In the genomic region with DNA sequence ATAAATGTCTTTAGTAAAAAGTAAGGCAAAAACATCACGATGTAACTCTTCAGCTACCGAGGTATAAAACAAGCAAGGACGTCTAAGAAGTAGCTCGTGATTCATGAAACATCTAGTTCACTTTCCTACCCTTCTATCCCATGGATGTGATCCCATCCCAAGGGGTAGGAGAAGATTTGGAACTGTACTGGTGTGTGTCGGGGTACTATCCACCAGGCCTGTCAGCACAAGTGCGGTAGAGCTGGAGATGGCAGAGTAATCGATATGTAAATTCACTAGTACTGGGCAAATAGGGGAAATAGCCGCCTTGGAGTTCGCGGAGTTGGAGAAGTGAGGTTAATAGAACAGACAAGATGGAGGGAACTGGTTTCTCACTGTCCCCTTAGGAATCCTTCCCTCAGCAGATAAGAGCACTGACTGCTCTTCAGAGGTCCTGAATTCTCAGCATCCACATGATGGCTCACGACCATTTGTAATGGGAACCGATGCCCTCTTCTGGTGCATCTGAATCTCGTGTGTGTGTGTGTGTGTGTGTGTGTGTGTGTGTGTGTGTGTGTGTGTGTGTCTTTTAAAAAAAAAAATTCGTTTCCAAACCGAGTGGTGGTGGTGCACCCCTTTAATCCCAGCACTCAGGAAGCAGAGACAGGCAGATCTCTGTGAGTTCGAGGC, we compare ENCODE assay signal across 8 mouse cellular contexts. TPM values are rescaled to one million over a fixed set of nuclear protein-coding genes. Genes with fewer than 3 reads are reported as not detected.
DNase-seq lines count a peak whose midpoint lies in the region; ATAC-seq and TF ChIP-seq lines count a peak whose summit lies in the region.

No protein-coding gene starts in this region.

- peak overlapping the region; percentile 48; the same call in 1 of the 2 replicates for H3K4me3 ChIP-seq in kidney, postnatal 0 days (replicated peaks; ENCODE audit: low read depth, low read length)
- H3K4me3 ChIP-seq in kidney, adult 2 months (ENCODE audit: insufficient read depth, low read depth, low read length): no peak overlapping the region
- peak overlapping the region; percentile 93 for H3K4me3 ChIP-seq in G1E (ENCODE audit: low read depth, low read length)
- peak overlapping the region; percentile 76 for H3K4me3 ChIP-seq in embryonic facial prominence, embryonic 10.5 days
- H3K4me3 ChIP-seq in liver, embryonic 14.5 days (ENCODE audit: insufficient read depth in 1 of 2, low read depth in 2 of 2, low read length in 2 of 2): peak overlapping the region; percentile 78 to 89; a peak in 3 of 4 replicates

- H3K9me3 ChIP-seq in kidney, postnatal 0 days (replicated peaks; ENCODE audit: low read length): no peaks in the 10 kb centered on the region
- H3K9me3 ChIP-seq in G1E (replicated peaks): peaks cover 9% of the 10 kb centered on the region
- peaks cover 4% of the 10 kb centered on the region for H3K9me3 ChIP-seq in embryonic facial prominence, embryonic 10.5 days
- H3K9me3 ChIP-seq in liver, embryonic 14.5 days (ENCODE audit: control insufficient read depth, low read length): no peaks in the 10 kb centered on the region

- no peak for DNase-seq in kidney, postnatal 0 days (ENCODE audit: low spot score)
- DNase-seq in kidney, adult 2 months: no peak
- no peak for DNase-seq in G1E (ENCODE audit: low spot score)
- no peak for DNase-seq in embryonic facial prominence, embryonic 10.5 days (ENCODE audit: low spot score)
- no peak for DNase-seq in liver, embryonic 14.5 days (ENCODE audit: low read depth in 3 of 3, low spot score in 3 of 3)
- no peak for DNase-seq in ovary, postnatal 36 days (ENCODE audit: low spot score)
- DNase-seq in left cerebral cortex, postnatal 36 days (ENCODE audit: low spot score in 2 of 2): no peak

- peak overlapping the region; percentile 79 for H3K4me2 ChIP-seq in kidney, postnatal 0 days (ENCODE audit: low read length)
- H3K4me2 ChIP-seq in liver, embryonic 14.5 days (ENCODE audit: low read depth): peak overlapping the region; percentile 98

- no peak for TF ChIP-seq EP300 in liver, embryonic 14.5 days (IDR thresholded peaks at IDR 0.05; ENCODE audit: low read depth)

- WGBS in kidney, postnatal 0 days: 41% methylated on average over 16 of the region's 16 CpGs
- WGBS in kidney, adult 2 months: 50% methylated on average over 16 of the region's 16 CpGs
- whole genome bisulfite sequencing in embryonic facial prominence, embryonic 10.5 days: 40% methylated on average over 16 of the region's 16 CpGs
- 43% methylated on average over 16 of the region's 16 CpGs for WGBS in liver, embryonic 14.5 days (ENCODE audit: insufficient replicate concordance)

- ATAC-seq in kidney, postnatal 0 days (replicated peaks; ENCODE audit: low FRiP score, low read depth): no peak
- no peak for ATAC-seq in G1E (ENCODE audit: extremely low read depth, insufficient number of reproducible peaks, low FRiP score, poor library complexity, severe bottlenecking)
- no peak for ATAC-seq in liver, embryonic 14.5 days (ENCODE audit: insufficient read depth)
- no peak for ATAC-seq in megakaryocyte progenitor cell, adult 5-6 weeks (replicated peaks; ENCODE audit: poor library complexity)

- TF ChIP-seq CTCF in kidney, postnatal 0 days (IDR thresholded peaks at IDR 0.05; ENCODE audit: low read depth): no peak; the same call in 1 of the 2 replicates
- no peak for TF ChIP-seq CTCF in kidney, adult 2 months (conservative IDR thresholded peaks at IDR 0.05; ENCODE audit: insufficient read depth, insufficient read length, low read depth, low read length)
- TF ChIP-seq CTCF in G1E (IDR thresholded peaks at IDR 0.05; ENCODE audit: low read depth, low read length): no peak
- TF ChIP-seq CTCF in liver, embryonic 14.5 days (IDR thresholded peaks at IDR 0.05; ENCODE audit: low read depth): no peak

- H3K27ac ChIP-seq in kidney, postnatal 0 days: no peak overlapping the region
- H3K27ac ChIP-seq in kidney, adult 2 months (ENCODE audit: insufficient read depth, low read depth, low read length): no peak overlapping the region
- H3K27ac ChIP-seq in embryonic facial prominence, embryonic 10.5 days (replicated peaks): no peak overlapping the region
- H3K27ac ChIP-seq in liver, embryonic 14.5 days: no peak overlapping the region

- no peak overlapping the region for H3K9ac ChIP-seq in kidney, postnatal 0 days (ENCODE audit: low read depth, low read length)
- H3K9ac ChIP-seq in liver, embryonic 14.5 days (replicated peaks): no peak overlapping the region

- intact Hi-C loops in left cerebral cortex, postnatal 36 days (cut with DNase I): no loop called here

- H3K4me1 ChIP-seq in kidney, postnatal 0 days (replicated peaks; ENCODE audit: insufficient read depth, low read length): peaks cover 12% of the 10 kb centered on the region; the same call in 1 of the 2 replicates
- H3K4me1 ChIP-seq in kidney, adult 2 months (ENCODE audit: control insufficient read depth, insufficient read depth, low read length): peaks cover 3% of the 10 kb centered on the region; the same call in 1 of the 2 replicates
- H3K4me1 ChIP-seq in G1E (ENCODE audit: insufficient read depth, low read depth, low read length): peaks cover 72% of the 10 kb centered on the region
- H3K4me1 ChIP-seq in embryonic facial prominence, embryonic 10.5 days: peaks cover 47% of the 10 kb centered on the region
- H3K4me1 ChIP-seq in liver, embryonic 14.5 days (replicated peaks; ENCODE audit: control insufficient read depth in 2 of 2, insufficient read depth in 2 of 2, low read length in 1 of 2): peaks cover 6 to 16% of the 10 kb centered on the region in 2 experiments

- H3K27me3 ChIP-seq in kidney, postnatal 0 days (ENCODE audit: insufficient read depth, low read length): 0 out of 2 replicates have a peak, but pooled peaks cover 28% of the 10 kb centered on the region
- no peaks in the 10 kb centered on the region for H3K27me3 ChIP-seq in kidney, adult 2 months (replicated peaks; ENCODE audit: control insufficient read depth, insufficient read depth, low read length)
- H3K27me3 ChIP-seq in G1E (ENCODE audit: insufficient read depth, low read length): no peaks in the 10 kb centered on the region; the same call in 1 of the 2 replicates
- peaks cover 100% of the 10 kb centered on the region for H3K27me3 ChIP-seq in embryonic facial prominence, embryonic 10.5 days (replicated peaks; ENCODE audit: low read depth, poor library complexity, severe bottlenecking)
- peaks cover 43% of the 10 kb centered on the region for H3K27me3 ChIP-seq in liver, embryonic 14.5 days (ENCODE audit: control insufficient read depth, insufficient read depth, low read length)

- no peak for TF ChIP-seq POLR2A in kidney, adult 2 months (IDR thresholded peaks at IDR 0.05; ENCODE audit: low read depth, low read length)

- no peaks in the 10 kb centered on the region for H3K36me3 ChIP-seq in kidney, postnatal 0 days (ENCODE audit: insufficient read depth, low read length)
- H3K36me3 ChIP-seq in kidney, adult 2 months (ENCODE audit: control insufficient read depth, insufficient read depth, low read length): peaks cover 1% of the 10 kb centered on the region
- H3K36me3 ChIP-seq in G1E (replicated peaks): peaks cover 60% of the 10 kb centered on the region
- no peaks in the 10 kb centered on the region for H3K36me3 ChIP-seq in embryonic facial prominence, embryonic 10.5 days (replicated peaks)
- H3K36me3 ChIP-seq in liver, embryonic 14.5 days (replicated peaks; ENCODE audit: control insufficient read depth, insufficient read depth, low read depth): no peaks in the 10 kb centered on the region

RNA-seq across cellular contexts. Expression of a gene that starts 1.0 kb away (rescaled TPM):
- polyA plus RNA-seq in kidney, postnatal 0 days (2015; fragmentation: Nextera tagmentation; extraction: Ambion mirVana): 21.8 and 24.2 TPM in 2 replicates
- polyA plus RNA-seq in kidney, adult 2 months (2012; rRNA removed): 13.1 and 13.5 TPM in 2 replicates
- total RNA-seq in G1E (2014; fragmentation: Nextera tagmentation): 12.5 and 14.2 TPM in 2 replicates
- total RNA-seq in G1E (2017): 20.8 and 23.4 TPM in 2 replicates
- polyA plus RNA-seq in G1E (2012): 27.9 and 30.0 TPM in 2 replicates
- polyA plus RNA-seq in embryonic facial prominence, embryonic 10.5 days (2016; fragmentation: Nextera tagmentation; extraction: Ambion mirVana): 14.6 and 16.7 TPM in 2 replicates
- 5.5 and 6.0 TPM in 2 replicates for polyA plus RNA-seq in liver, embryonic 14.5 days (2012; rRNA removed)
- 11.5 and 15.8 TPM in 2 replicates for polyA plus RNA-seq in liver, embryonic 14.5 days (2014; fragmentation: Nextera tagmentation; extraction: Ambion mirVana)
- total RNA-seq in left cerebral cortex, postnatal 36 days (2021): 1 to 10 TPM; 7.2 to 7.5 TPM
- total RNA-seq in megakaryocyte progenitor cell, adult 5-6 weeks (2015): 7.0 and 8.7 TPM in 2 replicates
- total RNA-seq in megakaryocyte progenitor cell, adult 5-6 weeks (2017): 14.2 and 15.4 TPM in 2 replicates

RNA-seq across cellular contexts. Expression of a gene that starts 1.1 kb away (rescaled TPM):
- 1.8 and 2.4 TPM in 2 replicates for polyA plus RNA-seq in kidney, postnatal 0 days (2015; fragmentation: Nextera tagmentation; extraction: Ambion mirVana)
- 6.9 and 8.3 TPM in 2 replicates for polyA plus RNA-seq in kidney, adult 2 months (2012; rRNA removed)
- total RNA-seq in G1E (2014; fragmentation: Nextera tagmentation): 6.8 and 8.0 TPM in 2 replicates
- 6.0 and 6.9 TPM in 2 replicates for total RNA-seq in G1E (2017)
- 8.9 and 9.6 TPM in 2 replicates for polyA plus RNA-seq in G1E (2012)
- 0.63 and 0.92 TPM in 2 replicates for polyA plus RNA-seq in embryonic facial prominence, embryonic 10.5 days (2016; fragmentation: Nextera tagmentation; extraction: Ambion mirVana)
- polyA plus RNA-seq in liver, embryonic 14.5 days (2012; rRNA removed): 1.0 and 1.3 TPM in 2 replicates
- polyA plus RNA-seq in liver, embryonic 14.5 days (2014; fragmentation: Nextera tagmentation; extraction: Ambion mirVana): 0.75 and 0.83 TPM in 2 replicates
- total RNA-seq in left cerebral cortex, postnatal 36 days (2021): 1 to 10 TPM in 1 of 2 experiments, under 1 TPM in 1; 0.86 to 1.4 TPM
- 2.3 and 3.2 TPM in 2 replicates for total RNA-seq in megakaryocyte progenitor cell, adult 5-6 weeks (2015)
- 1.2 and 2.3 TPM in 2 replicates for total RNA-seq in megakaryocyte progenitor cell, adult 5-6 weeks (2017)

RNA-seq across cellular contexts. Expression of a gene that starts 6.2 kb away (rescaled TPM):
- 0.12 TPM in 1 of 2 replicates, not detected in the other for polyA plus RNA-seq in kidney, postnatal 0 days (2015; fragmentation: Nextera tagmentation; extraction: Ambion mirVana)
- polyA plus RNA-seq in kidney, adult 2 months (2012; rRNA removed): 2.1 and 2.7 TPM in 2 replicates
- 0.49 and 0.68 TPM in 2 replicates for total RNA-seq in G1E (2014; fragmentation: Nextera tagmentation)
- total RNA-seq in G1E (2017): 0.70 and 0.93 TPM in 2 replicates
- 0.33 and 0.39 TPM in 2 replicates for polyA plus RNA-seq in G1E (2012)
- polyA plus RNA-seq in embryonic facial prominence, embryonic 10.5 days (2016; fragmentation: Nextera tagmentation; extraction: Ambion mirVana): 0.21 TPM in 1 of 2 replicates, not detected in the other
- 0.03 TPM in 1 of 2 replicates, not detected in the other for polyA plus RNA-seq in liver, embryonic 14.5 days (2012; rRNA removed)
- 0.08 TPM in 1 of 2 replicates, not detected in the other for polyA plus RNA-seq in liver, embryonic 14.5 days (2014; fragmentation: Nextera tagmentation; extraction: Ambion mirVana)
- total RNA-seq in left cerebral cortex, postnatal 36 days (2021): 10 to 100 TPM; 11.5 to 12.0 TPM
- not detected in 2 replicates for total RNA-seq in megakaryocyte progenitor cell, adult 5-6 weeks (2015)
- total RNA-seq in megakaryocyte progenitor cell, adult 5-6 weeks (2017): not detected in 2 replicates

RNA-seq across cellular contexts. Expression of a gene that starts 8.4 kb away (rescaled TPM):
- 7.5 and 7.7 TPM in 2 replicates for polyA plus RNA-seq in kidney, postnatal 0 days (2015; fragmentation: Nextera tagmentation; extraction: Ambion mirVana)
- polyA plus RNA-seq in kidney, adult 2 months (2012; rRNA removed): 4.8 and 5.3 TPM in 2 replicates
- total RNA-seq in G1E (2014; fragmentation: Nextera tagmentation) (4.8 and 5.9 TPM in 2 replicates), G1E (2017) (6.2 and 7.4 TPM in 2 replicates)
- 4.4 and 7.0 TPM in 2 replicates for polyA plus RNA-seq in G1E (2012)
- 1.6 and 1.7 TPM in 2 replicates for polyA plus RNA-seq in embryonic facial prominence, embryonic 10.5 days (2016; fragmentation: Nextera tagmentation; extraction: Ambion mirVana)
- polyA plus RNA-seq in liver, embryonic 14.5 days (2012; rRNA removed): 1.6 and 1.7 TPM in 2 replicates
- 2.3 and 3.1 TPM in 2 replicates for polyA plus RNA-seq in liver, embryonic 14.5 days (2014; fragmentation: Nextera tagmentation; extraction: Ambion mirVana)
- 1 to 10 TPM; 2.4 to 5.0 TPM for total RNA-seq in left cerebral cortex, postnatal 36 days (2021)
- 0.22 and 0.27 TPM in 2 replicates for total RNA-seq in megakaryocyte progenitor cell, adult 5-6 weeks (2015)
- 0.17 and 0.37 TPM in 2 replicates for total RNA-seq in megakaryocyte progenitor cell, adult 5-6 weeks (2017)

RNA-seq across cellular contexts. Expression of a gene that starts 12.6 kb away (rescaled TPM):
- 0.29 and 0.68 TPM in 2 replicates for polyA plus RNA-seq in kidney, postnatal 0 days (2015; fragmentation: Nextera tagmentation; extraction: Ambion mirVana)
- polyA plus RNA-seq in kidney, adult 2 months (2012; rRNA removed): 4.8 and 5.6 TPM in 2 replicates
- 0.39 and 0.60 TPM in 2 replicates for total RNA-seq in G1E (2014; fragmentation: Nextera tagmentation)
- 0.41 and 0.49 TPM in 2 replicates for total RNA-seq in G1E (2017)
- polyA plus RNA-seq in G1E (2012): 0.60 and 0.77 TPM in 2 replicates
- 0.62 and 0.69 TPM in 2 replicates for polyA plus RNA-seq in embryonic facial prominence, embryonic 10.5 days (2016; fragmentation: Nextera tagmentation; extraction: Ambion mirVana)
- polyA plus RNA-seq in liver, embryonic 14.5 days (2012; rRNA removed): 0.02 and 0.03 TPM in 2 replicates
- polyA plus RNA-seq in liver, embryonic 14.5 days (2014; fragmentation: Nextera tagmentation; extraction: Ambion mirVana): not detected in 2 replicates
- total RNA-seq in left cerebral cortex, postnatal 36 days (2021): 10 to 100 TPM in 1 of 2 experiments, 1 to 10 TPM in 1; 9.2 to 11.8 TPM
- total RNA-seq in megakaryocyte progenitor cell, adult 5-6 weeks (2015): not detected in 2 replicates
- total RNA-seq in megakaryocyte progenitor cell, adult 5-6 weeks (2017): 0.04 TPM in 1 of 2 replicates, not detected in the other
